Mouse (Mus musculus): ENCODE measurements at regions not wholly inside any gene's neighbourhood (a gene's known extent, or its start where the extent isn't known, plus 50 kb on each side); places are given as distances from the start of the nearest gene placed in this dataset.

- no peak for DNase-seq (ENCODE audit: low read depth, low spot score)
These were observed 223.6 kb upstream of the Pou3f3 start for GRCm38 (mm10) chr1:42471846-42472494.

- DNase-seq (ENCODE audit: low read depth, low spot score): no peak
These were observed 222.9 kb upstream of the Pou3f3 start for GRCm38 (mm10) chr1:42472495-42473230.

- DNase-seq (ENCODE audit: low read depth, low spot score): no peak
These were observed 221.4 kb upstream of the Pou3f3 start for GRCm38 (mm10) chr1:42474197-42474596.

- no peak for DNase-seq (ENCODE audit: low read depth, low spot score)
These were observed 220.7 kb upstream of the Pou3f3 start for GRCm38 (mm10) chr1:42474831-42475230.

- DNase-seq (ENCODE audit: low read depth, low spot score): no peak
These were observed 219.9 kb upstream of the Pou3f3 start for GRCm38 (mm10) chr1:42475629-42476028.

GRCm38 (mm10) chr1:42480348-42480920 lies 215.1 kb upstream of the Pou3f3 start:
- DNase-seq (ENCODE audit: low read depth, low spot score): no peak

- DNase-seq (ENCODE audit: low read depth, low spot score): no peak
These were observed 206.0 kb upstream of the Pou3f3 start for GRCm38 (mm10) chr1:42489563-42489962.

GRCm38 (mm10) chr1:42490856-42491643 lies 204.5 kb upstream of the Pou3f3 start:
- no peak for DNase-seq (ENCODE audit: low read depth, low spot score)

- no peak for DNase-seq (ENCODE audit: low read depth, low spot score)
These were observed 203.8 kb upstream of the Pou3f3 start for GRCm38 (mm10) chr1:42491644-42492277.

GRCm38 (mm10) chr1:42496022-42496421 lies 199.5 kb upstream of the Pou3f3 start:
- DNase-seq (ENCODE audit: low read depth, low spot score): no peak

GRCm38 (mm10) chr1:42496433-42496832 lies 199.1 kb upstream of the Pou3f3 start:
- DNase-seq (ENCODE audit: low read depth, low spot score): no peak

GRCm38 (mm10) chr1:42498901-42499300 lies 196.7 kb upstream of the Pou3f3 start:
- DNase-seq (ENCODE audit: low read depth, low spot score): no peak

GRCm38 (mm10) chr1:42504491-42504890 lies 191.1 kb upstream of the Pou3f3 start:
- DNase-seq (ENCODE audit: low read depth, low spot score): no peak

- no peak for DNase-seq (ENCODE audit: low read depth, low spot score)
These were observed 190.4 kb upstream of the Pou3f3 start for GRCm38 (mm10) chr1:42505048-42505729.

- DNase-seq (ENCODE audit: low read depth, low spot score): no peak
These were observed 181.2 kb upstream of the Pou3f3 start for GRCm38 (mm10) chr1:42514417-42514816.

- no peak for DNase-seq (ENCODE audit: low read depth, low spot score)
These were observed 171.2 kb upstream of the Pou3f3 start for GRCm38 (mm10) chr1:42524401-42524800.

GRCm38 (mm10) chr1:42527746-42528476 lies 167.7 kb upstream of the Pou3f3 start:
- DNase-seq (ENCODE audit: low read depth, low spot score): no peak

GRCm38 (mm10) chr1:42532908-42533307 lies 162.7 kb upstream of the Pou3f3 start:
- DNase-seq (ENCODE audit: low read depth, low spot score): no peak

- DNase-seq (ENCODE audit: low read depth, low spot score): no peak
These were observed 156.5 kb upstream of the Pou3f3 start for GRCm38 (mm10) chr1:42539066-42539539.
